Mouse (Mus musculus): ENCODE measurements around the gene Slc12a5. TPM values are rescaled to one million over a fixed set of nuclear protein-coding genes. Genes with fewer than 3 reads are reported as not detected.
A peak's percentile ranks its signal among the peaks of the same experiment; 100 is the strongest.

The Slc12a5 gene
- 1.6 and 1.9 TPM in 2 replicates for polyA plus RNA-seq (2011; ENCODE audit: insufficient read depth, insufficient read length, low read depth, missing spikeins)

DNA sequence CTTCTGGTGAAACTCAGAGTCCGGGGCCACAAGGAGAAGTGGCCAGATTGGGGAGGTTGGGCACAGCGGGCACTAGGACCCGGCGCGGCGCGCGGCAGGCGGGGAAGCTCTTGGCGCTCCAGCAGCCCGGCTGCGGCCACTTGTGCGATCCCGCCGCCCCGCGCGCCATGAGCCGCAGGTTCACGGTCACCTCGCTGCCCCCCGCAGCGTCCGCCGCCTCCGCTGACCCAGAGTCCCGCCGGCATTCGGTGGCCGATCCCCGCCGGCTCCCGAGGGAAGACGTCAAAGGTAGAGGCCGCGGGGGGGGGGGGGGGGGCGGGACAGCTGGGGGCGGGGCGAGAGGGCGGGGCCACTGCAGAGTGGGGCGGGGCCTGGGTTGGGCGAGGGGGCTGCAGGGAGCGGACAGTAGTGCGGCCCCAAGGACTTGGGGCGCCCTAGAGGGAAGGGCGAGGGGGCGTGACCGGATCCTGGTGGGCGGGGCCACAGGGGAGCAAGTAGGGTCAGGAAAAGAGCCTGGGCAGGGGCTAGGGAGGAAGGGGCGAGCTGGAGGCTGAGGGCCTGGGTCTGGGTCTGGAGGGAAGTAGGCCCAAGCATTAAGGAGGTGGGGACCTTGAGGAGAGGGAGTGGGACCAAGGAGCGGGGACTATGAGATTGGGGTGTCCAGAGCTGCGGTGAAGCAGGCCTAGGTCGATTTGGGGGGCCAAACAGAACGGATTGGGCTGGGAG, at the start of gene Slc12a5:
Gene Slc12a5, plus strand, starts transcription at position 87 of the 726 bp plus-strand sequence.
- H3K9ac ChIP-seq (ENCODE audit: low read depth, poor library complexity, severe bottlenecking) = peak within 1 kb of the TSS; percentile 75
- H3K36me3 ChIP-seq (ENCODE audit: control insufficient read depth, insufficient read depth, low read length, poor library complexity, severe bottlenecking) = no peaks in the 10 kb centered on the region
- H3K27me3 ChIP-seq (ENCODE audit: control insufficient read depth, insufficient read depth, low read length, poor library complexity, severe bottlenecking) = no peaks in the 10 kb centered on the region
- no peaks in the 10 kb centered on the region for H3K9me3 ChIP-seq (replicated peaks; ENCODE audit: control insufficient read depth, insufficient read depth, low read length, poor library complexity, severe bottlenecking)
- H3K27ac ChIP-seq (ENCODE audit: insufficient read depth, low read length) = no peak within 1 kb of the TSS
- H3K4me3 ChIP-seq (ENCODE audit: low read depth, low read length) = peak within 1 kb of the TSS; percentile 79
- TF ChIP-seq POLR2A (IDR thresholded peaks at IDR 0.05; ENCODE audit: insufficient read depth, low read length) (no peak), EP300 (IDR thresholded peaks at IDR 0.05; ENCODE audit: insufficient read depth, low read depth, low read length) (no peak), CTCF (IDR thresholded peaks at IDR 0.05; ENCODE audit: low read depth, low read length) (no peak)
- H3K4me1 ChIP-seq (ENCODE audit: control insufficient read depth, insufficient read depth, low read length) = no peaks in the 10 kb centered on the region

- TF ChIP-seq EP300 (IDR thresholded peaks at IDR 0.05; ENCODE audit: insufficient read depth, low read depth, low read length) (peak; percentile 50; the same call in 1 of the 2 replicates), POLR2A (IDR thresholded peaks at IDR 0.05; ENCODE audit: insufficient read depth, low read length) (peak; percentile 88), CTCF (IDR thresholded peaks at IDR 0.05; ENCODE audit: low read depth, low read length) (no peak)
- Histone ChIP-seq H3K9me3 (replicated peaks; ENCODE audit: control insufficient read depth, insufficient read depth, low read length, poor library complexity, severe bottlenecking) (peaks cover under 1% of the 10 kb centered on the region), H3K4me1 (ENCODE audit: control insufficient read depth, insufficient read depth, low read length) (no peaks in the 10 kb centered on the region)
Measured at GRCm38 (mm10) chr2:164911086-164912048, 49.2 kb upstream of the Slc12a5 start, which contains the start of gene Zfp335. TSS of gene Zfp335 (minus strand) at chr2:164911757.

GRCm38 (mm10) chr2:164912151-164912550, 48.5 kb upstream of the Slc12a5 start:
- H3K27ac ChIP-seq (ENCODE audit: insufficient read depth, low read length) = peak overlapping the region; percentile 57
- peak overlapping the region; percentile 95 for H3K9ac ChIP-seq (ENCODE audit: low read depth, poor library complexity, severe bottlenecking)
- no peaks in the 10 kb centered on the region for H3K9me3 ChIP-seq (replicated peaks; ENCODE audit: control insufficient read depth, insufficient read depth, low read length, poor library complexity, severe bottlenecking)
- TF ChIP-seq POLR2A (IDR thresholded peaks at IDR 0.05; ENCODE audit: insufficient read depth, low read length) = no peak
- TF ChIP-seq EP300 (IDR thresholded peaks at IDR 0.05; ENCODE audit: insufficient read depth, low read depth, low read length) = no peak
- TF ChIP-seq CTCF (IDR thresholded peaks at IDR 0.05; ENCODE audit: low read depth, low read length) = no peak
- no peaks in the 10 kb centered on the region for H3K4me1 ChIP-seq (ENCODE audit: control insufficient read depth, insufficient read depth, low read length)
- H3K4me3 ChIP-seq (ENCODE audit: low read depth, low read length) = peak overlapping the region; percentile 96
- H3K36me3 ChIP-seq (ENCODE audit: control insufficient read depth, insufficient read depth, low read length, poor library complexity, severe bottlenecking) = peaks cover 17% of the 10 kb centered on the region
- no peaks in the 10 kb centered on the region for H3K27me3 ChIP-seq (ENCODE audit: control insufficient read depth, insufficient read depth, low read length, poor library complexity, severe bottlenecking)

More at GRCm38 (mm10) chr2:164911086-164912048, 49.2 kb upstream of the Slc12a5 start, which contains the start of gene Zfp335:
- Histone ChIP-seq H3K27me3 (ENCODE audit: control insufficient read depth, insufficient read depth, low read length, poor library complexity, severe bottlenecking) (no peaks in the 10 kb centered on the region), H3K36me3 (ENCODE audit: control insufficient read depth, insufficient read depth, low read length, poor library complexity, severe bottlenecking) (peaks cover 23% of the 10 kb centered on the region), H3K9ac (ENCODE audit: low read depth, poor library complexity, severe bottlenecking) (peak within 1 kb of the TSS; percentile 95), H3K4me3 (ENCODE audit: low read depth, low read length) (peak within 1 kb of the TSS; percentile 96), H3K27ac (ENCODE audit: insufficient read depth, low read length) (peak within 1 kb of the TSS; percentile 81)

DNA sequence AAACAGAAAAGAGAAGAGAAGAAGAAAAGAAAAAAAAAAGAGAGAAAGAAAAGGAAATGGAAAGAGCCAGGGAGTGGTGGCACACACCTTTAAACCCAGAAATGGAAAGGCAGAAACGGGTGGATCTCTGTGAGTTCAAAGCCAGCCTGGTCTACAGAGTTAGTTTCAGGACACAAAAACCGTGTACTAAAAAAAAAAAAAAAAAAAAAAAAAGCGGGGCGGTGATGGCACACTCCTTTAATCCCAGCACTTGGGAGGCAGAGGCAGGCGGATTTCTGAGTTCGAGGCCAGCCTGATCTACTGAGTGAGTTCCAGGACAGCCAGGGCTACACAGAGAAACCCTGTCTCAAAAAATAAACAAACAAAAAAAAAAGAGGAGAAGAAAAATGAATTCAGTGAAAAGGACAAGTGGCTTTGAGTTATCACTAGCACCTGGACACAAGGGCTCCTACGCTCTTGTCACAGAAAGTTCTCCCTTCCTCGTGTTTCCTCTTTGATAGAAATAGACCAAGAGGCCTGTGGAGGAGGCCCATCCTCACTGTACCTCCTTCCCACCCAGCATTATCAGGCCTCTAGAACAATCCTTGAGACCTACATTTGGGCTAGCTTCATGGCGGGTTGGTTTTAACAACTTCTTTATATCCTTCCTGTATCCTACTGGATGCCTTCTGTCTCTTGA, 47.7 kb upstream of the Slc12a5 start:
- no peak overlapping the region for H3K4me3 ChIP-seq (ENCODE audit: low read depth, low read length)
- H3K9ac ChIP-seq (ENCODE audit: low read depth, poor library complexity, severe bottlenecking) = peak overlapping the region; percentile 95
- no peaks in the 10 kb centered on the region for H3K9me3 ChIP-seq (replicated peaks; ENCODE audit: control insufficient read depth, insufficient read depth, low read length, poor library complexity, severe bottlenecking)
- no peaks in the 10 kb centered on the region for H3K27me3 ChIP-seq (ENCODE audit: control insufficient read depth, insufficient read depth, low read length, poor library complexity, severe bottlenecking)
- TF ChIP-seq POLR2A (IDR thresholded peaks at IDR 0.05; ENCODE audit: insufficient read depth, low read length) = no peak
- TF ChIP-seq EP300 (IDR thresholded peaks at IDR 0.05; ENCODE audit: insufficient read depth, low read depth, low read length) = no peak
- TF ChIP-seq CTCF (IDR thresholded peaks at IDR 0.05; ENCODE audit: low read depth, low read length) = no peak
- H3K27ac ChIP-seq (ENCODE audit: insufficient read depth, low read length) = no peak overlapping the region
- H3K4me1 ChIP-seq (ENCODE audit: control insufficient read depth, insufficient read depth, low read length) = peaks cover 3% of the 10 kb centered on the region
- H3K36me3 ChIP-seq (ENCODE audit: control insufficient read depth, insufficient read depth, low read length, poor library complexity, severe bottlenecking) = peaks cover 10% of the 10 kb centered on the region

DNA sequence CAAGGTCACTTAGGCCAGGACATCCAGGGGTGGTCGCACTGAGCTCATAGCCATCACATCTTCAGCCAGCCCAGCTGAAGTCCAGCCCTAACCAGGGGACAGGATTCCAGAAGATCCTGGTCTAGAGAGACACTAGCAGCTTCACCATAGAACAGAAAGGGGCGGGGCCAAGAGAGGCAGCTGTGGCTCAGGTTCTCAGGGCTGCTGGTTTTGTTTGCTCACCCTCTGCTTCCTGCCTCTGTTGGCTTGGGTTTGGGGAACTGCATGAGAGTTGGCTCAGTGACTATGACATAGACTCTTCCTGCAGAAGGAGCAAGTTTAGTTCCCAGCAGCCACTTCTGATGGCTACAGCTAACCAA, 47.2 kb upstream of the Slc12a5 start:
- peaks cover 6% of the 10 kb centered on the region; the same call in 1 of the 2 replicates for H3K36me3 ChIP-seq (ENCODE audit: control insufficient read depth, insufficient read depth, low read length, poor library complexity, severe bottlenecking)
- no peak overlapping the region for H3K9ac ChIP-seq (ENCODE audit: low read depth, poor library complexity, severe bottlenecking)
- H3K27ac ChIP-seq (ENCODE audit: insufficient read depth, low read length) = no peak overlapping the region
- TF ChIP-seq EP300 (IDR thresholded peaks at IDR 0.05; ENCODE audit: insufficient read depth, low read depth, low read length) (no peak), POLR2A (IDR thresholded peaks at IDR 0.05; ENCODE audit: insufficient read depth, low read length) (no peak), CTCF (IDR thresholded peaks at IDR 0.05; ENCODE audit: low read depth, low read length) (no peak)
- no peak overlapping the region for H3K4me3 ChIP-seq (ENCODE audit: low read depth, low read length)
- H3K4me1 ChIP-seq (ENCODE audit: control insufficient read depth, insufficient read depth, low read length) = peaks cover 6% of the 10 kb centered on the region
- H3K27me3 ChIP-seq (ENCODE audit: control insufficient read depth, insufficient read depth, low read length, poor library complexity, severe bottlenecking) = no peaks in the 10 kb centered on the region
- H3K9me3 ChIP-seq (replicated peaks; ENCODE audit: control insufficient read depth, insufficient read depth, low read length, poor library complexity, severe bottlenecking) = no peaks in the 10 kb centered on the region
